Mouse (Mus musculus): Measurements from ENCODE around the gene Scd4.
"Not testable (repeated sequence)": the region's sequence is repeated elsewhere in the genome, so short reads cannot be mapped to it uniquely, and the experiment has no call there.

DNA sequence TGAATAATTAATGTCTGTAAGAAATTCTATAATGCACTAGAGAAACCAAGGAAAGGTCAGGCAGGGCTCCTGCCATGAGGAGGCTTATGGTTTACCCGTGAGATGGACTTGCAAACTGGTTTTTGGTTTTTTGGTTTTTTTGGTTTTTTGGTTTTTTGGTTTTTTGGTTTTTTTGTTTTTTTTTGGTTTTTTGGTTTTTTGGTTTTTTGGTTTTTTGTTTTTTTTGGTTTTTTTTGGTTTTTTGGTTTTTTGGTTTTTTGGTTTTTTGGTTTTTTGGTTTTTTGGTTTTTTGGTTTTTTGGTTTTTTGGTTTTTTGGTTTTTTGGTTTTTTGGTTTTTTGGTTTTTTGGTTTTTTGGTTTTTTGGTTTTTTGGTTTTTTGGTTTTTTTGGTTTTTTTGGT, 1.8 kb upstream of the Scd4 start:
- TF ChIP-seq CTCF (IDR thresholded peaks at IDR 0.05; ENCODE audit: extremely low read depth, insufficient read depth, insufficient read length, insufficient replicate concordance); POLR2A (IDR thresholded peaks at IDR 0.05; ENCODE audit: low read depth, low read length): not testable (repeated sequence)
